Mouse (Mus musculus) B cell, adult 2 months (primary cell): ENCODE data around the gene Map3k20.

Experiments
- DNase-seq, 2 experiments: peaks; one replicate each; pipeline ENCODE4 v3.0.0; 2022

Map3k20 gene

GRCm38 (mm10) chr2:72438941-72439533, 153.6 kb downstream of the Map3k20 start:
- DNase-seq = no peak

GRCm38 (mm10) chr2:72441010-72441409, 155.6 kb downstream of the Map3k20 start:
- no peak for DNase-seq

DNA sequence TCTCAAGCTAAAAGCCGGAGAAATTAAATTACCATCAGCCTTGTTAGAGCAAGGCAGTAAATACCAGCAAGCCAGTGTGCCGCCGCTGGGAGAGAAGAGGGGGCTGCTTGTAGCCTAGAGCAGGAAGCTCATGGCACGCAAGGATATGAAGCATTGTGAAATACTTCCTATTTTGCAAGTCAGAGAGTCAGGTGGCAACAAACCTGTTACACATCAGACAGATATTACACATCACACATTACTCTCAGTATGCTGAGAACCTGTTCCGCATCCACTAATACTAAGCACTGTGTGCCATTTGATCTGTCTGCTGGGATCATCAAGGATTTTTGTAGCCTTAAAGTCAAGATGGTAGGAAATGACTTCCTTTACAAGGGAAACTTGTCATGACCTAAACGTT, 157.4 kb downstream of the Map3k20 start:
- no peak for DNase-seq

GRCm38 (mm10) chr2:72443960-72444359, 158.5 kb downstream of the Map3k20 start:
- DNase-seq = no peak

DNA sequence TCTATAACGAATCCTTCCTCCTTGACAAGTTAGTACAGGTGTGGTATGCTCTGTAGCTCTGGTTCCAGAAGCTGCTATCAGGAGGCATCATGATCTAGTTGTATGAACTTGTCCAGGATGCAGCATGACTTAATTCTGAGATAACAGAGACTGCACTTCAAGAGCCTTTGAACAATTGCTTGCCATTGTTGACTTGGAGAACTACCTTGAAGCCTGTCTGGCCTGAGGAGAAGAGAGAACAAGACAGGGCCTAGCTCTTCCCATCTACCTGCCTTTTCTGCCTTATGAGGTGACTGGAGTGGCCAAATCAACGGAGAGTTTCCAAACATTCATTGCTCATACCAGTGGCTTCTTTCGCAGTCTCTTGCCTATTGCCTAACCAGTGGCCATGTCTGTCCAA, 160.7 kb downstream of the Map3k20 start:
- DNase-seq = no peak

DNA sequence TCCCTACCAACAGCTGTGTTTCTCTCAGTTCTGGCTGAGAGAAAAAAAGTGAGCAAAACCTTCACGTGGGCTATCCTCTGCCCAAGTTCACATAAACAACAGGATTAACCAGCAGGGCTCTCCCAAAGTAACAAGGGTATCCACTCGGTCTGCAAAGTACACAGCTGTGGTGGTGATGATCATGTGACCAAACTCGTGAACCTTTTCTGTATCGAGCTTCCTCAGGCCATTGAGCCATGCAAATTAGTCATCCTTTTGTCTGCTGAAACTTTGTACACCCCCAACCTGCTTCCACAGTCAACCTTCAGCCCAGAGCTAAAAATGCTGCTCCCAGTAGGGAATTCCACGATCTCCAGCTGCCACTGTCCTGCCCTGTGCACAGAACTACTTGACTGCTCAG, 161.2 kb downstream of the Map3k20 start:
- DNase-seq = no peak

DNA sequence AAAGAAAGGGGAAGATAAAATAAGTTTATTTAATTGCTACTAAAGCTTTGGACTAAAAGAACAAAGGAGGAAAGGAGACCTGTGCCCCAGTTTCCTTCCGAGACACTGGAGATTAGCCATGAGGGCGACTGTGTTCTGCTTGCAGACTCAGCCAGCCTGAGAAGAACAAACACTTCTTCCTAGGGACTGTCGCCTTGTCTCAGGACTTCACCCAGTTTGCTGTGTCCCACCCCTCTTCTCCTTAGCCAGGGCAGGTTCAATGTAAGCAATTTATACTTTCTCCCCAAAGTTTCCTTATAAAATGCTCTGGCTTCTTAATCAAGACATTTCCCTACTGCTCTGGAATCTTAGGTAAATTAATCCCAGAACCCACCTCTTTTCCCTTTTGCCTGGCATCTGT, 168.1 kb downstream of the Map3k20 start:
- no peak for DNase-seq

DNA sequence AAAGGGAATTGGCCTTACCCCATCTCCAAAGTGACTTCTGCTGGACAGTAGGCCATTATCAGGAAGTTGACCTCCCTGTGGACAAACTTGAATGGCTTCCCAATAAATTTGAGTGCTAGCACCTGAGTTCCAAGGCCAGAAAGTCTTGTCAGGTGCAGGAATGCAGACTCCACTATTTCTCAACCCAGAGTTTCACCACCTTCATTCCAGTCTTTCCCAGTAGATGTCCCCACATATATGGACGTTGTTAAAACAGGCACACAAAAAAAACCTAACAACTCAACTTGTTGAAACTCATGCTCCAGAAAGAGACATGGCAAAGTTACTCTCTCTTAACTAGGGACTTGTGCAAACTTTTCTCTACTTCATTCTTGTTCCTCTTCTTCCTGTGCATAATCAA, 170.8 kb downstream of the Map3k20 start:
- no peak for DNase-seq

DNA sequence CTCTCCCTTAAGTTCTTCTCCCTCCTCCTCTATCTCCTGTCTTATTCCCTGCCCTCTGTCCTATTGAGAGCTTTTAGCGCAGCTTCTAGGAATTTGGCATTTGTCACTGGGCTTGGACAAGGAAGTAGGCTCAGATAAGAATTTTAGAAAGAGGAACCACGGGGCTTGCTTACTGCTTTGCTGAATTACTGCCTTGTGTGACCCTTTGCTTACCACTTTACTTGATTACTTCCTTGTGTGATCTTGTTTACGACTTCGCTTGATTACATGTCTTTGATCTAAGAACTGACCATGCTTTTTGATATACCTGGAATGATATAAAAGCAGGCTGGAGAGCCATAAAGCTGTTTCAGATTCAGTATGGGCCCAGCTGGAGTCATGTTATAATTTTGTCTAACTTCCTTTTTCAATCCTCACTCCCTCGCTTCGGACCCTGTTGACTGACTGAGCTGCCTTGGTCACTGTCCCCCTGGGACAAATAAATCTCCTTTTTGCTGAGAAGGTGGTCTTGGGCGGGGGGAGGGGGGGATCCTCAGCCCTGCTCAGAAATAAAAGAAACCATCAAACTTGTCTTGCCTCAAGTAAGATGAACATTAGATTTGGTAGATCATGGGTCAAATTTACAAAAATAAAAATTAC, 179.1 kb downstream of the Map3k20 start:
- DNase-seq = peak in 1 of 2 experiments; percentile 9

GRCm38 (mm10) chr2:72467604-72468003, 182.2 kb downstream of the Map3k20 start:
- DNase-seq = no peak

- DNase-seq = no peak
Observed at GRCm38 (mm10) chr2:72471415-72472070, 186.1 kb downstream of the Map3k20 start.

- no peak for DNase-seq
Observed at GRCm38 (mm10) chr2:72474531-72475287, 189.3 kb downstream of the Map3k20 start.

- DNase-seq = no peak
Observed at GRCm38 (mm10) chr2:72475423-72475796, 190.0 kb downstream of the Map3k20 start.

- DNase-seq = peak; percentile 76 to 81
Observed at GRCm38 (mm10) chr2:72475797-72476485, 190.5 kb downstream of the Map3k20 start, which contains the start of gene Cdca7. Cdca7 (plus strand) TSS chr2:72476159.

- peak; percentile 36 to 39 for DNase-seq
Observed at GRCm38 (mm10) chr2:72476486-72477211, 191.2 kb downstream of the Map3k20 start.

GRCm38 (mm10) chr2:72477221-72477620, 191.8 kb downstream of the Map3k20 start:
- no peak for DNase-seq

DNA sequence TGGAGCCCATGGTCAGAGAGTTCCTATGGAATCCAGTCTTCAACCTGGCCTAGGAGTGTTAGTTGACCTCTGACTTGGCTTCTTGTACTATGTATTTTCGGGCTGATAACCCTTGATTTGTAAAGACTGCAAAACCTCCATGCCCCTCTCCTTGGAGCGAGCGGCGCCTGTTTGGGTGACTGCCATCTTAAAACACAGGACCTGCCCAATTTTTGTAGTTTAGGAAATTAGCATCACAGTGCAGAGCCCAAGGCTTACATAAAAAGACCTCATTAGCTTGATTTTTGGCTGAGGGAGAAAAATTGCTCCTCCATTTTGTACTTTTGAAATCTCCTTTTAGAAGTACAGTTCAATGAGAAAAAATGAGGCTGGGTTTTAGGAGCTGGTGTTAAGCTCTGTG, 192.7 kb downstream of the Map3k20 start:
- DNase-seq = no peak

GRCm38 (mm10) chr2:72478921-72479320, 193.5 kb downstream of the Map3k20 start:
- DNase-seq = no peak

GRCm38 (mm10) chr2:72479818-72480217, 194.4 kb downstream of the Map3k20 start:
- no peak for DNase-seq

- no peak for DNase-seq
Observed at GRCm38 (mm10) chr2:72491650-72492049, 206.2 kb downstream of the Map3k20 start.
